Mouse (Mus musculus): ENCODE data around the gene Tmem132b. TPM values are rescaled to one million over a fixed set of nuclear protein-coding genes. Genes with fewer than 3 reads are reported as not detected.

Tmem132b gene
- polyA plus RNA-seq, 1 experiment from 2014 or later: 0.28 TPM

DNA sequence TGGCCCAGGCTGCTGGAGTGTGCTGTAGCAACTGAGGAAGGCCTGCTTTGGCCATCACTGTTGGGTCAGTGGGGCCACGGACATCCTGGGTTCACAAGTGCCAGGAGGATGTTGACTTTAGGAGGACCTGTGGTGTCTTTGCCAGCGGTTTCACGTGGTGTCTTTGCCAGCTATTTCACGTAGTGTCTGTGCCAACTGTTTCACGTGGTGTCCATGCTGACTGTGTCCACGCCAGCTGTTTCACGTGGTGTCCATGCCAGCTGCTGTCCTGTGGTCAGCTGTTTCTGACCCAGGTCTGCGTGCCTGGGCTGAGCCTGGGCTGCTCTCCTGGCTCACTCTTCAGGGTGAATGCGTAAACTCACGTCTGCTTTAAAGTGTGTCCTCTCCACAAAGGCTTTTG, 35.9 kb upstream of the Tmem132b start:
- TF ChIP-seq CTCF (IDR thresholded peaks at IDR 0.05; ENCODE audit: low read depth): no peak
- Histone ChIP-seq H3K4me1 (replicated peaks; ENCODE audit: insufficient read depth, low read length) (no peaks in the 10 kb centered on the region), H3K27me3 (ENCODE audit: insufficient read depth, low read length) (no peaks in the 10 kb centered on the region), H3K4me2 (ENCODE audit: low read length) (no peak overlapping the region), H3K4me3 (replicated peaks; ENCODE audit: low read depth, low read length) (no peak overlapping the region), H3K27ac (no peak overlapping the region), H3K36me3 (ENCODE audit: insufficient read depth, low read length) (0 out of 2 replicates have a peak, but pooled peaks cover 7% of the 10 kb centered on the region), H3K9me3 (replicated peaks; ENCODE audit: low read length) (no peaks in the 10 kb centered on the region), H3K9ac (ENCODE audit: low read depth, low read length) (no peak overlapping the region)
- ATAC-seq (replicated peaks; ENCODE audit: low FRiP score, low read depth): no peak
- no peak for DNase-seq (ENCODE audit: low spot score)
- WGBS: 90% methylated on average over 10 of the region's 10 CpGs

DNA sequence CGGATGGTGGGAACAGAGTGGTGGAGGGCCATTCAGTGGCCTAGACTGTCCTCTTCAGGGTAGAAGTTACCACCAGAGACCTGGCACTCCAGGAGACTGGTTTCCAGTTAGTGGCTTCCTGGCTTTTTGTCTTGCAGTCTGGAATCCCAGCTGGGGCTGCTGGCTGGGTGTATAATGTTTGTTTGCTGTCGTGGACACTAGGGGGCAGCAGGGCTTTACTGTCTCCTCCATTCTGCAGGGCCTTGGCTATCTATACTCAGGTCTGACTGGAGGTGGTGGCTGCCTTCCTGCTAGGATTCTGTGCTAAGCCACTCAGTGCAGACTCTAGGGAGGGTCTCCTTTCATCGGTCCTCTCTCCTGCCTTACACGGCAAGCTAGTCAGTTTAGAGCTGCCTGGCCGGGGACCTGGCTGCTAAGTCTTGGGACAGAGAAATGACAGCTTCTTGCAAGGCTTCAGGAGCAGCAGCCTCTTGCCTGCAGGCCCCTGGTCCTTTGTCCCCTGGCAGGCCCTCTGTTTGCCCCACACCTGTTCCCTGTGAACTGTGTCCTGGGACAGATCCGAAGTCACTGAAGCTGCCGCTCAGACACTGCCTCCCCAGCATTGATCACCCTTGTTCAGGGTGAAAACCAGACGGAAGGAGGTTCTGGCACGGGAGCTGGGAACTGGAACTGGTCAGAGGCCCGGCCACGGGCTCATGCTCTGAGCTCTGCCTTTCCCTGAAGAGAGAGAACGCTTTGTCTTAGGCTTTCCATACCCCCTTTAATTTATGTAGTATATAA, 33.6 kb upstream of the Tmem132b start:
- Histone ChIP-seq H3K4me2 (ENCODE audit: low read length) (no peak overlapping the region), H3K9ac (ENCODE audit: low read depth, low read length) (no peak overlapping the region), H3K27ac (no peak overlapping the region), H3K4me3 (replicated peaks; ENCODE audit: low read depth, low read length) (no peak overlapping the region), H3K9me3 (replicated peaks; ENCODE audit: low read length) (no peaks in the 10 kb centered on the region), H3K27me3 (ENCODE audit: insufficient read depth, low read length) (no peaks in the 10 kb centered on the region), H3K36me3 (ENCODE audit: insufficient read depth, low read length) (no peaks in the 10 kb centered on the region), H3K4me1 (replicated peaks; ENCODE audit: insufficient read depth, low read length) (no peaks in the 10 kb centered on the region)
- TF ChIP-seq CTCF (IDR thresholded peaks at IDR 0.05; ENCODE audit: low read depth): peak; percentile 74
- 70% methylated on average over 12 of the region's 12 CpGs for WGBS
- DNase-seq (ENCODE audit: low spot score): peak; percentile 86
- peak; percentile 40; the same call in 1 of the 2 replicates for ATAC-seq (replicated peaks; ENCODE audit: low FRiP score, low read depth)

DNA sequence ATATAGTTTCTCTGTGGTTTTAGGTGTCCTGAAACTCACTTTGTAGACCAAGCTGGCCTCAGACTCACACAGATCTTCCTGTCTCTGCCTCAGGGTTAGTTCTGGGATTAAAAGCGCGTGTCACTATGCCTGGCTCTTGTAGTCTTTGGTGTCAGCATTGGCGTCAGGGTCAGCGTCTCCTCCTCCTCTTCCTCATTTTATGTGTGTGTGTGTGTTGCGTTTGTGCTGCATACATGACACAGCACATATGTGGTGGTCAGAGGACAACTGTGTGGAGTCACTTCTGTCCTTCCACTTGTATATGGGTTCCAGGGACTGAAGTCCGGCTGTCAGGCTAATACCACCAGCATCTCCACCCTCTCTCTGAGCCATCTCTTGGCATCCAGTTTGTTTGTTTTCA, 30.1 kb upstream of the Tmem132b start:
- Histone ChIP-seq H3K27me3 (ENCODE audit: insufficient read depth, low read length) (no peaks in the 10 kb centered on the region), H3K4me2 (ENCODE audit: low read length) (no peak overlapping the region), H3K36me3 (ENCODE audit: insufficient read depth, low read length) (peaks cover 9% of the 10 kb centered on the region; the same call in 1 of the 2 replicates), H3K9ac (ENCODE audit: low read depth, low read length) (no peak overlapping the region), H3K4me1 (replicated peaks; ENCODE audit: insufficient read depth, low read length) (no peaks in the 10 kb centered on the region), H3K9me3 (replicated peaks; ENCODE audit: low read length) (no peaks in the 10 kb centered on the region), H3K4me3 (replicated peaks; ENCODE audit: low read depth, low read length) (no peak overlapping the region), H3K27ac (no peak overlapping the region)
- 89% methylated on average over 6 of the region's 6 CpGs for WGBS
- DNase-seq (ENCODE audit: low spot score): no peak
- no peak for ATAC-seq (replicated peaks; ENCODE audit: low FRiP score, low read depth)
- no peak for TF ChIP-seq CTCF (IDR thresholded peaks at IDR 0.05; ENCODE audit: low read depth)

DNA sequence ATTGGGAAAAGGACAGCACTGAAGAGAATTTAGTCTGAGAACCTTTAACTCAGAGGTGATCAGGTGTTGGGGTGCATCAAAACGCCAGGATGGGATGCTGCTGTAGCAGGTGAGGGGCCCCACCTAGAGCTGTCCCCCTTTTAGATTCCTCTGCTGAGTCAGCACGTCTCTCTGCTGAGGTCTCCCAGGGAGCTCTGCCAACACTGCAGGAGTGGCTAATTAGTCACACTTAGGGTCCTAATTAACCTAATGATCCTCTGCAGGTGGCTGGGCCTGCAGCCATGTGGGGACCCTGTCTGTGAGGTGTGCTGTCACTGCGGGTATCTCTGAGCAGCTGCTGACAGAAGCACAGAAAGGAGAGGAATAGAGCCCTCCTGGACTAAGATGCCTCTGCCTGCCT, 29.4 kb upstream of the Tmem132b start:
- WGBS: 56% methylated on average over 3 of the region's 3 CpGs
- Histone ChIP-seq H3K36me3 (ENCODE audit: insufficient read depth, low read length) (peaks cover 9% of the 10 kb centered on the region; the same call in 1 of the 2 replicates), H3K9me3 (replicated peaks; ENCODE audit: low read length) (no peaks in the 10 kb centered on the region), H3K4me3 (replicated peaks; ENCODE audit: low read depth, low read length) (no peak overlapping the region), H3K27ac (no peak overlapping the region), H3K4me1 (replicated peaks; ENCODE audit: insufficient read depth, low read length) (no peaks in the 10 kb centered on the region), H3K4me2 (ENCODE audit: low read length) (no peak overlapping the region), H3K27me3 (ENCODE audit: insufficient read depth, low read length) (no peaks in the 10 kb centered on the region), H3K9ac (ENCODE audit: low read depth, low read length) (no peak overlapping the region)
- DNase-seq (ENCODE audit: low spot score) (no peak), ATAC-seq (replicated peaks; ENCODE audit: low FRiP score, low read depth) (no peak)
- TF ChIP-seq CTCF (IDR thresholded peaks at IDR 0.05; ENCODE audit: low read depth): no peak

DNA sequence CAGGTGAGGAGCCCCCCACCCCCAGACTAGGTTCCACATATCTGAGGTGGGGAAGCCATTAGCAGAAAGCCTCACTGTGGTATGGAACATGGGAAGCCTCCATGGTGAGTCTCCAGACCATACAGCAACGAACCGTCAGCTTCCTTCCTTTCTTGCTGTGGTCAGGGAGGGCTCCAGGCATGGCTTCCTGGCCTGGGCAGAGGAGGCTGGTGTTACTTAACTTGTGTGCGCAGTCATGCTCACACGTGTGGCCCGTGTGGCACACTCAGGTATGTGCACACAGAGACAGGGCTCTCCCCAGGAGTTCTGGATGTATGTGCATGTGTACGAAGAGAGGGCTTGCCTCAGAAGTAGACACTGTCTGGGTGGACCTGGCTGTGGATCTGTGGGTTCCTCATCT, 27.9 kb upstream of the Tmem132b start:
- DNase-seq (ENCODE audit: low spot score) (no peak), ATAC-seq (replicated peaks; ENCODE audit: low FRiP score, low read depth) (no peak)
- WGBS: 89% methylated on average over 6 of the region's 6 CpGs
- Histone ChIP-seq H3K27ac (no peak overlapping the region), H3K4me3 (replicated peaks; ENCODE audit: low read depth, low read length) (no peak overlapping the region), H3K27me3 (ENCODE audit: insufficient read depth, low read length) (no peaks in the 10 kb centered on the region), H3K36me3 (ENCODE audit: insufficient read depth, low read length) (peaks cover 9% of the 10 kb centered on the region; the same call in 1 of the 2 replicates), H3K9ac (ENCODE audit: low read depth, low read length) (no peak overlapping the region), H3K4me2 (ENCODE audit: low read length) (no peak overlapping the region), H3K4me1 (replicated peaks; ENCODE audit: insufficient read depth, low read length) (no peaks in the 10 kb centered on the region), H3K9me3 (replicated peaks; ENCODE audit: low read length) (no peaks in the 10 kb centered on the region)
- TF ChIP-seq CTCF (IDR thresholded peaks at IDR 0.05; ENCODE audit: low read depth): no peak

DNA sequence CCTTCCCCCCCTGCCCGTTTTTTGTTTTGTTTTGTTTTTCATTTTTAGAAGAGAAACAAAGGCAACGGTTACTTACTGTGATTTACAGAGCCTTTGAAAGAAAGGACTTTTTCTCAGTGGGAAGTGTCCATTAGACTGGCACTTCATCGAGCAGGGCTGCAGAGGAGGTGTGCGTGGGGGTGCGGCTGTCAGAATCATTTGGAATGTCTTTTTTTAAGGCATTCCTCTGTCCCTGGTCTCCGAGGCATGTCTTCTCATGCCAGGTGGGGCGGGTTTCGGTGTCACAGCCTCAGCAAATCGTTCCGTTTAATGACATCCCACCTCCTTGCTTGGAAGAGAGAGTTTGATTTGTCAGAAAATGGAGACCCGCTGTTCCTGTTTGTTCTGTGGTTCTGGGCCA, 26.9 kb upstream of the Tmem132b start:
- 0 out of 2 replicates have a peak overlapping the region, but pooled peaks have one; percentile 19 for H3K27ac ChIP-seq

More for the DNA sequence above, 26.9 kb upstream of the Tmem132b start:
- Histone ChIP-seq H3K4me1 (replicated peaks; ENCODE audit: insufficient read depth, low read length) (no peaks in the 10 kb centered on the region), H3K27me3 (ENCODE audit: insufficient read depth, low read length) (no peaks in the 10 kb centered on the region), H3K36me3 (ENCODE audit: insufficient read depth, low read length) (peaks cover 11% of the 10 kb centered on the region; the same call in 1 of the 2 replicates), H3K9me3 (replicated peaks; ENCODE audit: low read length) (no peaks in the 10 kb centered on the region), H3K4me3 (replicated peaks; ENCODE audit: low read depth, low read length) (no peak overlapping the region), H3K9ac (ENCODE audit: low read depth, low read length) (no peak overlapping the region), H3K4me2 (ENCODE audit: low read length) (no peak overlapping the region)
- no peak for TF ChIP-seq CTCF (IDR thresholded peaks at IDR 0.05; ENCODE audit: low read depth)
- ATAC-seq (replicated peaks; ENCODE audit: low FRiP score, low read depth): no peak
- peak; percentile 77 for DNase-seq (ENCODE audit: low spot score)
- WGBS: 41% methylated on average over 11 of the region's 11 CpGs

Measured in kidney, postnatal 0 days (tissue).